Mouse (Mus musculus) layer of hippocampus, postnatal 36 days (tissue): Measurements from ENCODE around the gene Timm50. TPM values are rescaled to one million over a fixed set of nuclear protein-coding genes. Genes with fewer than 3 reads are reported as not detected.
A peak's percentile ranks its signal among the peaks of the same experiment; 100 is the strongest.

ENCODE experiments used
- DNase-seq, 2 experiments: peaks; one replicate each; pipeline ENCODE4 v3.0.0; 2022
- total RNA-seq, 2 experiments: library from RNA; stranded (reverse); gene quantifications; 2 replicates each; pipeline ENCODE4 v1.2.3; 2021

Gene Timm50
- total RNA-seq, 2 experiments from 2014 or later, result 41.1 to 42.1 TPM

DNA sequence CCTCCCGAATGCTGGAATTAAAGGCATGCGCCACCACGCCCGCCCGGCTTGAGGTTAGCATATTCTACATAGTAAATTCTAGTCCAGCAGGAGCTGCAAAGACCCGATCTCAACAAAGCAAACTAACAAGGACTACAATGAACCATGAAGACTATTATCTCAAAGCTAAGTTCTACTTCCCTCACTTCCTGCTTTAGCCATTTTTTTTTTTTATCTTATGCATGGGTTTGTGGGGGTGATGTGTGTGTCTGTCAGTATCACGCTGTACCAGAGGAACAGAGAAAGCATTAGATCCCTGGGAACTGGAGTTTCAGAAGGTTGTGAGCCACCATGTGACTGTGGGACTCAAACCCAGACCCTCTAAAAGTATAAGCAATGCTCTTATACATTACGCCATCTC lies 13.4 kb upstream of the Timm50 start:
- DNase-seq, result no peak

DNA sequence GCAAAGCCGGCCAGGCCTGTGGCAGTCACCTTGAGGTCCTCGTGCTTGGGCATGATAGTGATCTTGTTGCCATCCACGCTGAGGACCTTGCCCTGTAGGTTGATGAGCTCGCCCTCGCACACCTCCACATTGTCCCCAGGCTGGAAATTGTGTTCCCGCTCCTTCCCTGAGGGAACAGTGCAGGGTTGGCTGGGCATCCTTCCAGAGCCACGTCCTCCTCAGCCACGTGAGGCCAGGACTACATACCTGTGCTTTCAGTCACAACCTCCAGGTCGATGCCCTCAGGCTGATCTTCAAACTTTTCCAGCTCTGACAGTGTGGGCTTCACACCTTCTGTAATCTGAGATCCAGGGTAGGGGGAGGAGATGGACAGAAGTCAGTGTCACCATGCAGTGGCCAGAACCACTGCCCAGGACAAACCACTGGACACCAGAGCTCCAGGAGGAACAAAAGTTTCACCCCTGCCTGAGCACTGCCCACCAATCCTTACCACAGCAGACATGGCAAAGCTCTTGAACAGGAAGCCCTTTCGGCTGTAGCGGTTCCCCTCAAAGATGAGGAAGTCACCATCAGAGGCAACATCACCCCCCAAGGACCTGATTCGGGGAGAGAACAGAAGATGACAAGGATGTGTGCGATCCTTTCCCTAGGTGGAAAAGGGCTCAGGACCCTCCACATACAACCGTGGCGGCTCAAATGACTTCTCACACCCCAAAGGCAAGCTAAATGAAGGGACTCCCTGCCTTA lies 10.3 kb upstream of the Timm50 start:
- DNase-seq, result no peak

DNA sequence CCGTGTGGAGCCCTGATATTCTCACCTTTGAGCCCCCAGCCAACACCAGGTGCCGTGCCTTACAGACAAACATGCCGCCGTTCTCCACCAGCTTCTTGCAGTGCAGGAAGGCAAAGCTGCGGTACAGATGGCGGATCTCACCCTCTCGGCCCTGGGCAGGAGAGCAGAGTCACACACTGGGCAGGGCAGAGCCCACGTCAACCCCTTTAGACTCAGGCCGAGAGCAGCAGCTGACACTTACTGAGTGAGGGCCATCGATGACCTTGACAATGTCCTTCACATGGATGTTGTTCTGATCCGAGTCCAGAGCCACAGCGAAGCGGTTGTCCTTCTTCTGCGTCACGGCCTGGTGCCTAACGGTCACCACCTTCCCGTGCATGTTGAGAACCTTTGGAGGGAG lies 6.8 kb upstream of the Timm50 start:
- no peak for DNase-seq

DNA sequence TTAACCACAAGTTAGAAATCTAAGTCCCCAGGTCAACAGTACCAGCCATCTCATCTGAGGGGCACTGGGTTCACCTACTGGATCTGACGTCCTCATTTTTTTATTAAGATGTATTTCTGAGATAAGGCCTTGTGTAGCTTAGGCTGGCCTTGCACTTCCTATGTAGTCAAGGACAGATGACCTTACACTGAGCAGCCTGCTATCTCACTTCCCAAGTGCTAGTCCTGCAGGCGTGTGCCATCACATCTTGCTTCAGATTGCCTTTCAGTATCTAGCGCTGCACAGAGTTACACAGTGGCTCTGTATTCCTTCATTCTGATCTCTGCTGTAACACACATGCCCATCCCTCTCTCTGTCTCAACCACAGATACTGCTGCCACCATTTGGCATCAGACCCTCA lies 6.2 kb upstream of the Timm50 start:
- no peak for DNase-seq

DNA sequence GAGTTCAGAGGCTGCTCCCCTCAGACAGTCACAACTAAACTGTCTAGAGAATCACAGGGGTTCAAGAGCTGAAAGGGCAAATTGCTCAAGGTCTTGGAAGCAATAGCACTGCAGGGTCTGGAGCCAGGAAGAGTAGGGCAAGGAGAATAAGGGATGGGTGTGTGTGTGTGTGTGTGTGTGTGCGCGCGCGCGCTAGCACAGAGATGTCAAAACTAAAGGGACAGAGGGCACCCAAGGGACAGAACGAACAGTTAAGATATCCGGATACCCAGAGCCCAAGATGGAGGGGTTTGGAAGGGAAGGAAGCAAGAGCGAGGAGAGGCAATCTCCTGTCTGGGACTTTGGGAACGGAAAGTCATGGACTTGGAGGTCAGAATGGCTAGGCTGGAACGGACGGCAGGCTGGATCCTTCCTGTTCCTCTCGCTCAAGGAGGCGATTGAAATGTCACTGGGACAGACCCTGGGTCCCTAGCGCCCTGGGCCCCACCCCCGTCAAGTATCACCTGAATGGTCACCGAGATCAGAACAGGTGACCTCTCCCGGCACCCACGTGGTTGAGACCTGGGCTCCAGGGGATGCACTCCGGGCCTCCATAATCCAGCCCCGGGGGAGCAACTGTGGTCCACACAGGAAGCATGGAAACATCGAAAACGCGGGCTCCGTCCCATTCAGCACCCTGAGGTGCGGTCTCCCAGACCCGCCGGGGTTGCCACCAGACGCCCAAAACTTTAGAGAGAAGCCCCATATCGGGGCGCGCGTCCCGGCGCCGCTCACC lies 534 bp downstream of the Timm50 start:
- DNase-seq, result peak in 1 of 2 experiments; percentile 34

DNA sequence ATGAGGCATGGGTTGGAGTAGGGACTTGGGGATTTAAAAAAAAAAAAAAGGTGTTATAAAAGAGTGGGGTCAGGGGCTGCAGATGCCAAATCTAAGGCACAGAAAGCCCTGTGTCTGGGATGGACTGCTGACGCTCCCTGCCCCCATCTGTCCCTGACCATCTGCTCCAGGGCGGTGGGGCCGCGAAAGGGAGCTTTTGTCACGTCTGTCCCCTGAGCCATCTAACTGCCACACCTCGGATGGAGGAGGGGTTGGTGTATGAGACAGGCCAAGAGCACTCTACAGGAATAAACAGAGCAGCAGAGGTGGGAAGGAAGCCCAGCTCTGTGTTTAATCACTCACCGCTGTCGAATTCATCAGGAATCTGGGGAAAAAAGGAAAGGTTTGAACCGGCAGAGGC lies 2.1 kb downstream of the Timm50 start:
- no peak for DNase-seq

DNA sequence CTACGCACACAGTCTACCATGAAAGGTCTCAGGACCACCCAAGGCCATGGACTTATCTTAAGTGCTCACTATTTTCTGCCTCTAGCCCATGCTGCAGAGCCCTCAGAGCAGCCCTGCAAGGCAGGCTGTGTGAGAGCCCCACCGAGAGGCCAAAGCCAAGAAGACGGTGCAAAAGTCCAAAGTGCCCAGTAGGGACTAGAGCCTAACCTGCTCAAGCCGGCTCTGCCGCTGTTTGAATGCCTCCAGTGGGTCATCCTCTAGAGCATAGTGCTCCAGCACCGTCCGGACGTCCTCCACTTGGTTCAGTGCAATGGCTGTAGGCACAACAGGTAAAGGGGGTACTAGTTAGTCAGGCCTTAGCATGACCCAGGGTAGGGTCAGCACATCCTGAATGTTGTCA lies 5.7 kb downstream of the Timm50 start:
- DNase-seq, result no peak

DNA sequence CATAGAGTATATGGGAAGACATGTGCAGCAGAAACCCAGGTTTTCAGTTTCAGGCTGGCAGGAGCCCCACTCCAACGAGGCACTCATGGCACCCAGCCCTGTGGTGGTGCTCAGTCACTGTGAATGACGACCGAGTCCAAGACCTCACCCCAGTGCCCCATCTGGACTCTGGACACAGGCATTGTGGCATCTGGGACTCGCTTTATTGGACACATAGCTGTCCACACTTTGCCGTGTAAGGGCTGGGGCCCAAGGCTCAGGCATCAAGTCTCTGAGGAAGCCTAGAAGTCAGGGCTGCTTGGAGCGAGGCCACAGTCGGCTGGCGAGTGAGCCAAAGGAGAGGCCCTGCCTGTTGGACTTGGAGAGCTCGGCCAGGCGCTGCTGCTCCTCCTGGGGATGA lies 6.2 kb downstream of the Timm50 start:
- DNase-seq, result no peak

DNA sequence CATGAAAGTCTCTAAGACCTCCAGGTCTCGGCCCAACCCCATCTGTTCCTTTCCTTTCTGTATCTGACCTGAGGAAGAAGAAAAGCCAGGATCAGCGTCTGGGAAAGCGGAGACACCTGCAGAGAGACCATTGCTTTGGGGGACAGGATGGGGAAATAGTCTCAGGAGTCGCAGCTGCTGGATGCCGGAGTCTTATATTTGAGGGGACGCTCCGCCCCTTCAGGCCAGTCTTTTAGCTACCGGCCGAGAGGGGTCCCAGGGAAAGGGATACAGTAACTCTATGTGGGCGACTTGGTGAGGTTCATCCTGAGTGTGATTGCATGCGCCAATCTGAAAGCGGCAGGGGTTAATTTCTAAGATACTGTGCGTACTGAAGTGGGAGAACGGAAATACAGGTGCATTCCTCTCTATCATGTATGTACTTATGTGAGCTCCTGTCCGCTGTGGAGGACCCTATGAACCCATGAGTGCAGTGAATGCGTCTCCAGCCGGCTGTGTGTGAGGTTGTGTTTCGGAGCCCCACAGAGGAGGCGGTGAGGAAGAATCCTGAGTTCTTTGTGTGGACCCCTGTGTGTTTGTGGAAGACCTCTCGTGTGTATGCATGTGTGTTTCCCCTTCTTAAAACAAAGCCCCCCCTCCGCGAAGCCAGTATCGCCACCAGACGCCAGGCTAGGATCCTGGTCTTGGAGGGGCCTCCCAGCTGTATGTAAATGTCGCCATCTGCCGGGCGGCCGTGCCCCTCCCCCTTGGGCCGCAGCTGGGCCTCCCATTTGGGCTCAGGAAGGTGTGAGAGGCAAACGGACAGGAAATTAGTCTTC lies 10.0 kb downstream of the Timm50 start, which contains the start of gene Dll3:
Dll3 (minus strand) TSS at position 623 of the 818 bp plus-strand sequence.
- DNase-seq, result peak in 1 of 2 experiments; percentile 44

DNA sequence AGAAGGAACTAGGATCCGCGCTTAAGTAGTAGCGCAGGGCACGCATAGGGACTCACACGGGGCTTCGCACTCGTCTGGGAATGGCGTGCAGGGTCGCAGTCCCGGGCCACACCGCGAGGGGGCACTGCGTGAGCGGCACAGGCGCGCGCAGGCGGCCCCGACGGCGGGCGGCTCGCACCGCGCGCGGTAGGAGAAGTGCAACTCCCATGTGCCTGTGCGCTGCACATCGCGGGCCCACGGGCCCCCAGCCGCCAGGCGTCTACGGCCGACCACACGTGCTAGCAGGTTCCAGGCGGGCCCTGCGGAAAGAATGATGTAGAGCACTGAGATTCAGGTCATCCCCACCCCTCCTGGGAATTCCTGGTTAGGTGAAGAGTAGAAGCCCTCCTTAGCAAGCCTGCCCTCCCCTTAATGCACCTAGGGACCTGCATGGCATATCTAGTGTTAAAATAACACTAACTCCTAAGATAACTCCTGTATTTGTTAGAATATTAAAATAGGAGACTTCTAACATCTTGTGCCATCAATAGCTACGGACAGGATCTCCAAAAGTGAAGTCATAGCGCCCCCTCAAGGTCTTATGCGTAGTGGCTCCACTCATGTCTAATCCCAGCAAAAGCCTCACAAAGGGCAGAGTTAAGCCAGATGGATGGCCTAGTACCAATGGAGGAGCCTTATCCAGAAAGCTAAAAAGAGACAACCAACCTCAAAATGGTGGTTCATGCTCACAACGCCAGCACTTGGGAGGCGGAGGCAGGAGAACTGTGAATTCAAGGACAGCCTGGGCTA lies 12.8 kb downstream of the Timm50 start:
- DNase-seq, result no peak

DNA sequence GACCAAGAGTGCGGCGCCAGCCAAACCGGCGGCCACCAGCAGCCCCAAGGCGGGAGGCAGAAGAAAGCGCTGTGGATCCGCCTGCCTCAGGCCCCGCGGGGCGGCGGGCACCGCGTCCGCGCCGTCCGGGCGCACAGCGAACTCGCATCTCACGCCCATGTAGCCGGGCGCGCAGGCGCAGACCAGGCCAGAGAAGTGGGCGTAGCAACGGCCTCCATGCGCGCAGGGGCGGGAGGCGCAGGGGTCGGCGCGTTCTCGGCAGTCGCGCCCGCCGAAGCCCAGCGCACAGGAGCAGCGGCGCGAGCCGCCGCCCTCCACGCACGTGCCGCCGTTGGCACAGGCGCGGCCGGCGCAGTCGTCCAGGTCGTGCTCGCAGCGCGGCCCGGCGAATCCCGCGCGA lies 17.4 kb downstream of the Timm50 start:
- peak; percentile 64 to 74 for DNase-seq

DNA sequence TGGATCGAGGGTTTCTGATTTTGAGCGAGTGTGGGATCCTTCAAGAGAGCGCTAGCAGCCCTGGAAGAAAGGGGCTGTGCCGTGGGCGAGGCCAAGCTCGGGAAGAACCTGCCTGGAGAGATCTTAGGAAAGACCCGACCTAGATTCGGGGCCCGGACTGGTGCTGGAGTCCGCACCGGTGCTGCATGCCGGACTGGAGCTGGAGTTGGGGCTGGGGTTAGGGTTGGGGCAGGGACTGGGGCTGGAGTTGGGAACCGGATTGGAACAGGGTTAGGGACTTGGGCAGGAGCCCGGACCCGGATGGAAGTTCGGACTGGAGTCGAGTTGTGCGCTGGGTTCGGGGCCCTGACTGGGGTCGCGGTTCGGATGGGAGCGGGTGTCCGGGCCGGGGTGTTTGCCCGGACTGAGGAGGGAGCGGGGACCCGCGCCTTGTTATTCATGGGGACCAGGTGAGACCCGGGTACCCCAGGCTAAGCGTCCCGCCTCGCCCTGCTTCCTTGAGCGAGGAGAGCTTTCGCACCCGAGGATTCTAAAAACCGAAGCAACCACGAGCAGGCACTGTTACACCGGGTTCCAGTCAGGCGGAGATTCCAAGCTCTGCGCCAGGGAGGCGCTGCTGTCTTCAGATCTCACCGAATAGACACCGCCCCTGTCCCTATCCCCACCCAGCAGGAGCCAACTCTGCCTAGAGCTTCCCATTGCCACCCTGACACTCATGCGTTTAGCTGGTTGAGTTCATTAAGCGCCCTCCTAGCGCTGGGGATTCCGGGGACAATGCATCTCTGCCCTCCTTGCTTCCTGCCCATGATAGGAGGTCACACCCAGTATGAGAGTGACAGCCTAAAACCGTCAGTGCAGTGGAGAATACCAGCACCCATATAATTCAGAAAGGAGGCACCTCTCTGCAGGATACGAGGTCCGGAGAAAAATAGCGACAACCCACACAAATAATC lies 21.0 kb downstream of the Timm50 start, which contains the start of gene Selenov:
Selenov (minus strand) TSS at position 549 of the 953 bp plus-strand sequence.
- no peak for DNase-seq

DNA sequence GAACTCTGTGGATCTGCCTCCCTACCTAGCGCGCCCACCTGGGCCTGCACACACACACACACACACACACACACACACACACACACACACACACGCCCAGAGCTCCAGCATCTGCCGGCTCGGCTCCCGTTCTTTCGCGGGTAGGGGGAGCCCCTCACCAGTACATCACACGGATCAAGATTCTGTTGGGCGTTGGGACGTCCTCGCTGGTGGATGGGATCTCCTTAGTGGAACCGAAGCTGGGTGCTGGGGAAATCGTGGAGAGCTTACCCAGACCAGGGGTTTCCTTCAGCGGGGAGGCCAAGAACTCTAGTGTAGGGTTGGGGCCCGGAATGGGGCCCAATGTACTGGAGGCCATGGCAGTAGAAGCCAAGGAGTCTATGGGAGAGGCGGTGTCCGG lies 21.7 kb downstream of the Timm50 start:
- no peak for DNase-seq

DNA sequence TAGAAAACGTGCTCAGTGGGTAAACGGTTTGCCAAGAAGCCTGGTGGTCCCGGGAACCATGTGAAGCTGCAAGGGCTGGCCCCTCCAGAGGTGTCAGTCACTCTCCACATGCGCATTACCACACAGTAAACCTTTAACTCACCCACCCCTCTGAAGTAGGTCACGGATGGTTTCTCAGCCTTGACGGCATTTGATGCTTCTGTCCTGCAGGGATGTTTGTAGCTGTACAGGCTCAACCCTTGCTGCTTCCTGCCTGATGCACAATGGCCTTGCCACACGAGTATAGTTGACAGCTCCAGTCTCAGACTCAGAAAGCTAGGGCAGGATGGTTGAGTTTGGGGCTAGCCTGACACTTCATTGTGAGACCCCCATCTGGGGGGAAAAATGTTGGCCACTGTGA lies 31.2 kb downstream of the Timm50 start:
- DNase-seq, result no peak

DNA sequence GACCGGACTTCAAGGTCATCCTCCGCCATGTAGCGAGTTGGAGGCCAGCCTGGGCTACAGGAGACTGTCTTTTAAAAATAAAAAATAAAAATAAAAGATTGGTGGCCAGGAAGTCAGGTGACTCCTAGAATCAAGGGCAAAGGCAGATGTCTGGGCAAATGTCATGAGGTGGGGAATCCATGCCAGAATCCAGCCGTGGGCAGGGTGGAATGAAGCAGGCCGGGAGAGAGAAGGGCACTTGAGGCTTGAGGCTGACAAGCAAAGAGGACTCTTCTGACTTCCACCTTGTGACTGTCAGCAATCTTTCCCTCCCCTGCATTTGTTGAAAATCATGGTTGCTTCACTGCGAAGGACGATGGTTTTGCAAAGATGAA lies 33.6 kb downstream of the Timm50 start:
- no peak for DNase-seq

DNA sequence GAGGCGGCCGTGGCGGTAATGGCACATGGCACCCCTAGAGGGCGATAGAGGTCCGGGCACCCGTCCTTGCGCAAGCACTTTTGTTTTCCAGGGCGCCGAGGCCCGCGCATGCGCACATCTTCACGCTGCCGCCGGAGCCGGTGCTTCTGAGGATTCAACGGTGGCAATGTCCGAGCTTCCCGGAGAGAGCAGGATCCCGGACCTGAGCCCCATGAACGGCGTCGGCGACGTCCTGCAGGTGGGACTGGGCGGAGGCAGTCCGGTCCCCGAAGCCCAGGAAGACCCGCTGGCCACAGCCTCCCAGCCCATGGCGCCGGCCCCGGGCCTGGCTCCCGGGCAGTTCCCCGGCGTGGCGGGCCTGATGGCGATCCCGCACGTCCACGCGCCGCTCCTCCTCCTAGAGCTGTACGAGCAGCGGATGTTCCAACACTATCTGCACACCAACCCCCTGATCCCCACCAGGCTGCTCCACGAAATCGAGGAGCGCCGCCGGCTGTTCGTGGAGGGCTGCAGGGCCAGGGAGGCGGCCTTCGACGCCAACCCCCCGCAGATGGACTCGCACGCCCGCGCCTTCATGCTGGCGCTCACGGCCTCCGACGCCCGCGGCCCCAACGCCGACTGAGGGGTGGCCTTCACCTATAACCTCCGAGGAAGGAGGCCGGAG lies 34.1 kb downstream of the Timm50 start, which contains the start of gene Eid2b:
Eid2b (plus strand) TSS at position 125 of the 664 bp plus-strand sequence.
- peak; percentile 95 for DNase-seq

DNA sequence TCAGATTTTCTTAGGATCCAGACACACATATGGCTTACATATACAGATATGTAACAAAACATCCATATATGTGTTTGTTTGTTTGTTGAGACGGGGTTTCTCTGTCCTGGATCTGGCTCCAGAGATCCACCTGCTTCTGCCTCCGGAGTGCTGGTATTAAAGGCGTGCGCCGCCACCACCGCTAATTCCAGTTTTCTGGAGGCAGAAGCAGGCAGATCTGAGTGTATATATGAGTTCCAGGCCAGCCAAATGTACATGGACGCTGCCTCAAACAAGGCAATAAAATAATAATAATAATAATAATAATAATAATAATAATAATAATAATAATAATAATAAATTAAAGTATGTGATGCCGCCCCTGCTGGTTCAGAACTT lies 34.6 kb downstream of the Timm50 start:
- DNase-seq, result no peak

DNA sequence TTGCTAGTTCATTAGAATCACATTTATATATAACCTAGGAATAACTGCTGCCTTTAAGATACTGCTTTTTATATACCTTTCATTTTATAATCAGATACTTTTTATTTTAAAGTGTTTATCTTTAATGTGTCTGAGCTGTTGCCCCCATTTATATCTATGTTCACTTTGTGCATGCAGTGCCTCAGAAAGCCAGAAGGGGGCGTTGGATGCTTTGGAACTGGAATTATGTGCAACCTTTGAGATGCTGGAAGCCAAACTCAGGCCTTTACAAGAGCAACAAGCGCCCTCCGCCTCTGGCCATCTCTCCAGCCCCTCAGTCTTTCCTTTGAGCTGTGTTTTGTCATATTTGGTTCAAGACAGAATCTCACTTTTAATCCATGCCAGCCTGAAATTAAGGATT lies 40.1 kb downstream of the Timm50 start:
- no peak for DNase-seq

DNA sequence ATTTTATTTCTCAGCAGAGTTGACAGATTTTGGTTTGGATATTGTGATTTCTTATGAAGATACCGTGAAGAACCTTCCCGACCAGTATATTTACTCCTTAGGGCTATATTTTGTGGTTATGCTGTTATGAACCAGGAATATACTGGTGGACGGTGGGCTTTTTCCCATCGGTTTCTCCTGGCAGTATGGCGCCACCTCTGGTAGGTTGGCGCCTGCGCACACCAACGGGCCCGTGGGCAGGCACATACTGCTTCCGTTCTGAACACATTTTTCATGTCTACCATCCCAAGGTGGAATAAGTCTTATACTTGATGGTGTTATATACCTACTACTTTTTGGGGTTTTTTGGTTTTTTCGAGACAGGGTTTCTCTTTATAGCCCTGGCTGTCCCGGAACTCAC lies 42.5 kb downstream of the Timm50 start:
- no peak for DNase-seq

DNA sequence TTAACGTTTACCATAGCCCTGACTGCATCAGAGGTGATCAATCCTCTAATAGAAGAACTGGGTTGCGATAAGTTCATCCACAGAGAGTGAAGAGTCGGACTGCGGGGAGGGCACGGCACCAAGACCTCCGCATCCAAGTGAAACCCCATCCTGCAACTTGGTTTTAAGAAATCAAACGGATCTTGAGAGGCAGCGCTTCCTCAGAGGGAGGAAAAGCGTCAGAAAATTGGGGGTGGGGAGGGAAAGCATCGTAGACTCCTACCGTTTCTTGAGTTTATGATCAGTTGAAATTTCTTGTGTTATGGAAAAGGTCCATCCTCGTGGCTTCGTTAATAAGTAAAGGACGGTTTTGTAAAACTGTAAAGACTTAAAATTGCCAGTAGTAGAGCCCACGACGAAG lies 43.3 kb downstream of the Timm50 start:
- DNase-seq, result no peak
